Mouse (Mus musculus) spleen, embryonic (tissue): ENCODE results near the gene Prkaa1.

Experiments
- CTCF ChIA-PET: fragments of 350-600 bp; sonication (Branson Sonifier 250); formaldehyde crosslinking; loops from one replicate; lab custom pipeline; 2022; lab: Charles Lee

Prkaa1 gene

GRCm38 (mm10) chr15:5143361-5144020, at the start of gene Prkaa1:
Gene Prkaa1, plus strand, starts transcription at chr15:5143861.
- CTCF ChIA-PET = no interaction called here

GRCm38 (mm10) chr15:5095534-5096301, 47.9 kb upstream of the Prkaa1 start:
- CTCF ChIA-PET = no interaction called here

GRCm38 (mm10) chr15:5097376-5097775, 46.3 kb upstream of the Prkaa1 start:
- CTCF ChIA-PET = no interaction called here

GRCm38 (mm10) chr15:5102312-5102711, 41.3 kb upstream of the Prkaa1 start:
- CTCF ChIA-PET = interaction anchor here (0.6 to 0.7 kb wide), 2 partner anchors 35 to 86 kb away, joined by 3 read pairs; no protein-coding TSS in a partner anchor

- CTCF ChIA-PET = no interaction called here
These were observed 37.8 kb upstream of the Prkaa1 start for GRCm38 (mm10) chr15:5105891-5106290.

- CTCF ChIA-PET = no interaction called here
These were observed 37.4 kb upstream of the Prkaa1 start for GRCm38 (mm10) chr15:5106293-5106692.

GRCm38 (mm10) chr15:5107686-5108654, 35.7 kb upstream of the Prkaa1 start, which contains the start of gene Card6:
Gene Card6, minus strand, starts transcription at chr15:5108539.
- CTCF ChIA-PET = interaction anchor here (0.6 to 1.0 kb wide), 2 partner anchors 1113 to 1470 kb away, joined by 7 to 10 read pairs; no protein-coding TSS in a partner anchor

- CTCF ChIA-PET = no interaction called here
These were observed 35.0 kb upstream of the Prkaa1 start for GRCm38 (mm10) chr15:5108655-5109040.

GRCm38 (mm10) chr15:5112651-5113050, 31.0 kb upstream of the Prkaa1 start:
- CTCF ChIA-PET = interaction anchor here (0.6 to 0.7 kb wide), 2 partner anchors 14 to 32 kb away, joined by 3 to 4 read pairs; no protein-coding TSS in a partner anchor

GRCm38 (mm10) chr15:5115173-5115572, 28.5 kb upstream of the Prkaa1 start:
- CTCF ChIA-PET = interaction anchor here (1.0 kb wide), 1 partner anchor 42 kb away, joined by 3 read pairs; no protein-coding TSS in a partner anchor

- CTCF ChIA-PET = interaction anchor here (1.0 kb wide), 1 partner anchor 41 kb away, joined by 3 read pairs; no protein-coding TSS in a partner anchor
These were observed 27.2 kb upstream of the Prkaa1 start, which contains the start of gene Rpl37 for GRCm38 (mm10) chr15:5116270-5117030. Gene Rpl37, plus strand, starts transcription at chr15:5116645.

GRCm38 (mm10) chr15:5117031-5117601, 26.5 kb upstream of the Prkaa1 start:
- CTCF ChIA-PET = no interaction called here

GRCm38 (mm10) chr15:5118626-5119025, 25.0 kb upstream of the Prkaa1 start:
- CTCF ChIA-PET = interaction anchor here (0.7 to 0.9 kb wide), 2 partner anchors 26 to 273 kb away, joined by 3 read pairs; no protein-coding TSS in a partner anchor

- CTCF ChIA-PET = interaction anchor here (0.7 kb wide), 1 partner anchor 273 kb away, joined by 3 read pairs; no protein-coding TSS in a partner anchor
These were observed 24.5 kb upstream of the Prkaa1 start for GRCm38 (mm10) chr15:5119192-5119591.

- CTCF ChIA-PET = no interaction called here
These were observed 24.0 kb upstream of the Prkaa1 start for GRCm38 (mm10) chr15:5119707-5120106.

- CTCF ChIA-PET = no interaction called here
These were observed 21.9 kb upstream of the Prkaa1 start for GRCm38 (mm10) chr15:5121535-5122313.

- CTCF ChIA-PET = interaction anchor here (0.6 kb wide), 1 partner anchor 32 kb away, joined by 3 read pairs; no protein-coding TSS in a partner anchor
These were observed 17.2 kb upstream of the Prkaa1 start for GRCm38 (mm10) chr15:5126456-5126855.

GRCm38 (mm10) chr15:5127487-5127886, 16.2 kb upstream of the Prkaa1 start:
- CTCF ChIA-PET = no interaction called here
